Mouse (Mus musculus) CH12.LX (cell line): ENCODE measurements around the gene Lrtm2.

Experiments
- CHD2 ChIP-seq: IDR thresholded peaks from 2 replicates; pipeline ENCODE4 v1.6.1; 2011; ENCODE audit warnings: low read length, improper control_type of control experiment
- CTCF ChIP-seq, 2 experiments: IDR thresholded peaks in 1 of 2; conservative IDR thresholded peaks in 1 of 2; 2 replicates each; pipeline ENCODE4 v1.5.1; 2011 to 2012; ENCODE audit warnings: low read depth in 2 of 2, low read length in 2 of 2, improper control_type of control experiment in 1 of 2, inconsistent platforms in 1 of 2, mild to moderate bottlenecking in 1 of 2, moderate library complexity in 1 of 2
- EP300 ChIP-seq: IDR thresholded peaks from 2 replicates; pipeline ENCODE4 v1.6.1; 2011; ENCODE audit warnings: low read length, improper control_type of control experiment
- HCFC1 ChIP-seq: IDR thresholded peaks from 2 replicates; pipeline ENCODE4 v1.6.1; 2012; ENCODE audit warnings: low read depth, mild to moderate bottlenecking, inconsistent platforms, low read length, improper control_type of control experiment
- JUND ChIP-seq: conservative IDR thresholded peaks from 2 replicates; pipeline ENCODE4 v1.6.1; 2011; ENCODE audit warnings: low read depth, low read length, improper control_type of control experiment
- KAT2A ChIP-seq: IDR thresholded peaks from 2 replicates; pipeline ENCODE4 v1.6.1; 2012; ENCODE audit warnings: low read length, improper control_type of control experiment, inconsistent platforms; ENCODE audit not compliant: insufficient replicate concordance
- MAFK ChIP-seq: IDR thresholded peaks from 2 replicates; pipeline ENCODE4 v1.6.1; 2011; ENCODE audit warnings: low read length, improper control_type of control experiment; ENCODE audit not compliant: insufficient replicate concordance
- MAX ChIP-seq: IDR thresholded peaks from 2 replicates; pipeline ENCODE4 v1.6.1; 2011; ENCODE audit warnings: low read length, improper control_type of control experiment
- MAZ ChIP-seq: IDR thresholded peaks from 2 replicates; pipeline ENCODE4 v1.6.1; 2012; ENCODE audit warnings: low read depth, mild to moderate bottlenecking, inconsistent platforms, low read length, improper control_type of control experiment, moderate library complexity
- NELFE ChIP-seq: IDR thresholded peaks from 2 replicates; pipeline ENCODE4 v1.6.1; 2011; ENCODE audit warnings: low read depth, low read length, improper control_type of control experiment
- NRF1 ChIP-seq: IDR thresholded peaks from 2 replicates; pipeline ENCODE4 v1.6.1; 2014; ENCODE audit warnings: low read depth, mild to moderate bottlenecking, inconsistent platforms, low read length, improper control_type of control experiment, moderate library complexity
- POLR2A ChIP-seq: IDR thresholded peaks from 2 replicates; pipeline ENCODE4 v1.6.1; 2011; ENCODE audit warnings: low read depth, mild to moderate bottlenecking, improper control_type of control experiment, low read length
- RAD21 ChIP-seq: IDR thresholded peaks from 2 replicates; pipeline ENCODE4 v1.6.1; 2011; ENCODE audit warnings: low read depth, mild to moderate bottlenecking, low read length, improper control_type of control experiment, moderate library complexity
- USF2 ChIP-seq: conservative IDR thresholded peaks from 2 replicates; pipeline ENCODE4 v1.6.1; 2011; ENCODE audit warnings: low read depth, low read length, improper control_type of control experiment

- no peak for TF ChIP-seq RAD21
- TF ChIP-seq MAX, result no peak
- TF ChIP-seq EP300, result no peak
- TF ChIP-seq CTCF (conservative IDR thresholded peaks at IDR 0.05 in 1 of 2, IDR thresholded peaks at IDR 0.05 in 1 of 2; ENCODE audit: low read depth in 2 of 2, low read length in 2 of 2), result no peak
- TF ChIP-seq POLR2A, result no peak
- TF ChIP-seq CHD2, result no peak
- TF ChIP-seq NELFE, result no peak
- no peak for TF ChIP-seq HCFC1
- no peak for TF ChIP-seq KAT2A
- no peak for TF ChIP-seq MAFK
- no peak for TF ChIP-seq USF2
- no peak for TF ChIP-seq MAZ
- TF ChIP-seq NRF1, result no peak
- no peak for TF ChIP-seq JUND
Measured at GRCm38 (mm10) chr6:119325978-119326377, 4.6 kb downstream of the Lrtm2 start.
